Mouse (Mus musculus) layer of hippocampus, adult 9-11 months (tissue): Measurements from ENCODE around the gene N4bp2l2.
A peak's percentile ranks its signal among the peaks of the same experiment; 100 is the strongest.
"Not testable (repeated sequence)": the region's sequence is repeated elsewhere in the genome, so short reads cannot be mapped to it uniquely, and the experiment has no call there.

Experiments used
- DNase-seq: peaks from one replicate; pipeline ENCODE4 v3.0.0; 2022

Gene N4bp2l2

GRCm38 (mm10) chr5:150666133-150666739, at the start of gene N4bp2l2:
Gene N4bp2l2, minus strand, starts transcription at chr5:150666183.
- DNase-seq = not testable (repeated sequence)

- no peak for DNase-seq
Observed at GRCm38 (mm10) chr5:150713431-150713830, 47.4 kb upstream of the N4bp2l2 start.

GRCm38 (mm10) chr5:150711503-150711902, 45.5 kb upstream of the N4bp2l2 start:
- no peak for DNase-seq

GRCm38 (mm10) chr5:150707181-150707580, 41.2 kb upstream of the N4bp2l2 start:
- DNase-seq = not testable (repeated sequence)

- DNase-seq = not testable (repeated sequence)
Observed at GRCm38 (mm10) chr5:150706651-150707050, 40.7 kb upstream of the N4bp2l2 start.

GRCm38 (mm10) chr5:150702714-150703113, 36.7 kb upstream of the N4bp2l2 start:
- DNase-seq = peak; percentile 26

GRCm38 (mm10) chr5:150693277-150693676, 27.3 kb upstream of the N4bp2l2 start:
- DNase-seq = no peak

GRCm38 (mm10) chr5:150690685-150691084, 24.7 kb upstream of the N4bp2l2 start:
- DNase-seq = no peak

GRCm38 (mm10) chr5:150682862-150683261, 16.9 kb upstream of the N4bp2l2 start:
- not testable (repeated sequence) for DNase-seq

- DNase-seq = no peak
Observed at GRCm38 (mm10) chr5:150674866-150675265, 8.9 kb upstream of the N4bp2l2 start.

- DNase-seq = peak; percentile 17
Observed at GRCm38 (mm10) chr5:150673880-150674621, 8.1 kb upstream of the N4bp2l2 start.

GRCm38 (mm10) chr5:150673153-150673835, 7.3 kb upstream of the N4bp2l2 start, which contains the start of gene Pds5b:
Gene Pds5b, plus strand, starts transcription at chr5:150673739.
- peak; percentile 96 for DNase-seq

- DNase-seq = no peak
Observed at GRCm38 (mm10) chr5:150672343-150672742, 6.4 kb upstream of the N4bp2l2 start.

GRCm38 (mm10) chr5:150668731-150669130, 2.7 kb upstream of the N4bp2l2 start:
- no peak for DNase-seq

GRCm38 (mm10) chr5:150665132-150665954, 640 bp downstream of the N4bp2l2 start:
- peak; percentile 99 for DNase-seq

GRCm38 (mm10) chr5:150664794-150665131, 1.2 kb downstream of the N4bp2l2 start:
- no peak for DNase-seq

- DNase-seq = not testable (repeated sequence)
Observed at GRCm38 (mm10) chr5:150663926-150664325, 2.1 kb downstream of the N4bp2l2 start.

GRCm38 (mm10) chr5:150660296-150660695, 5.7 kb downstream of the N4bp2l2 start:
- DNase-seq = not testable (repeated sequence)

- not testable (repeated sequence) for DNase-seq
Observed at GRCm38 (mm10) chr5:150659425-150659824, 6.6 kb downstream of the N4bp2l2 start.

GRCm38 (mm10) chr5:150654548-150654947, 11.4 kb downstream of the N4bp2l2 start:
- DNase-seq = no peak

- DNase-seq = no peak
Observed at GRCm38 (mm10) chr5:150652578-150652977, 13.4 kb downstream of the N4bp2l2 start.

- DNase-seq = no peak
Observed at GRCm38 (mm10) chr5:150644926-150645325, 21.1 kb downstream of the N4bp2l2 start.

- not testable (repeated sequence) for DNase-seq
Observed at GRCm38 (mm10) chr5:150643390-150643789, 22.6 kb downstream of the N4bp2l2 start.
